Mouse (Mus musculus): Measurements from ENCODE around the gene Hadha. TPM values are rescaled to one million over a fixed set of nuclear protein-coding genes. Genes with fewer than 3 reads are reported as not detected.

Gene Hadha
- polyA plus RNA-seq, 1 experiment from 2014 or later = 213 TPM

DNA sequence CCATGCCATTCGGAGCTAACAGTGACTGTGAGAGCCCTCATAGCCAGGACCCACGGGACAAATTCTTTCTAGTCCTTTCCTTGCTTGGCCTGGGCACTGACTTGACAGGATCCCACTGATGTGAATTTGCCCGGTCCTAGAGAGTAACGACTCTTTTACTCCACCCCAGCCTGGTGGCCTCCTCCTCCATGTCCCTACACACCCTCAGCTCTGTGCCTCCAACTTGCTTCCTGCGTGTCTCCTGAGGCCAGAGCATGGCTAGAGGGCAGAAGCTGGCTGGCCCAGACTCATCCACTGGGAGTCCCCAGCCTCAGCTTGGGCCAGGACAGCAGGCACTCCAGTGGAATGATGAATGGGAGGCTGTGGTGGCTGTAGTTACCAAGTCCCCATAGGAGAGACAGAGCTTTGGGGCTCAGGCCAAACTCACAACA is 47.3 kb downstream of the Hadha start:
- TF ChIP-seq EP300 (optimal IDR thresholded peaks at IDR 0.05) (no peak), CTCF (IDR thresholded peaks at IDR 0.05; ENCODE audit: low read depth) (no peak)
- Histone ChIP-seq H3K9me3 (ENCODE audit: control insufficient read depth, low read length) (no peaks in the 10 kb centered on the region), H3K27ac (replicated peaks) (no peak overlapping the region), H3K27me3 (ENCODE audit: control insufficient read depth, insufficient read depth, low read length) (peaks cover 8% of the 10 kb centered on the region; the same call in 1 of the 2 replicates), H3K4me1 (replicated peaks; ENCODE audit: control insufficient read depth, insufficient read depth) (peaks cover 5% of the 10 kb centered on the region), H3K4me3 (ENCODE audit: low read depth, low read length) (no peak overlapping the region), H3K4me2 (replicated peaks; ENCODE audit: low read depth) (no peak overlapping the region), H3K36me3 (ENCODE audit: control insufficient read depth, insufficient read depth, low read length) (no peaks in the 10 kb centered on the region), H3K9ac (ENCODE audit: low read length) (no peak overlapping the region)
- ATAC-seq (ENCODE audit: low FRiP score, low TSS enrichment) (no peak), DNase-seq (ENCODE audit: low spot score) (no peak)
- WGBS = 33% methylated on average over 5 of the region's 5 CpGs

- DNase-seq (ENCODE audit: low spot score) (no peak), ATAC-seq (ENCODE audit: low FRiP score, low TSS enrichment) (no peak)
- H3K36me3 ChIP-seq (ENCODE audit: control insufficient read depth, insufficient read depth, low read length) = no peaks in the 10 kb centered on the region
- H3K4me2 ChIP-seq (replicated peaks; ENCODE audit: low read depth) = no peak overlapping the region
- H3K4me1 ChIP-seq (replicated peaks; ENCODE audit: control insufficient read depth, insufficient read depth) = peaks cover 5% of the 10 kb centered on the region
- H3K4me3 ChIP-seq (ENCODE audit: low read depth, low read length) = no peak overlapping the region
- no peak for TF ChIP-seq CTCF (IDR thresholded peaks at IDR 0.05; ENCODE audit: low read depth)
- TF ChIP-seq EP300 (optimal IDR thresholded peaks at IDR 0.05) = no peak
- 24% methylated on average over 7 of the region's 7 CpGs for WGBS
- H3K27me3 ChIP-seq (ENCODE audit: control insufficient read depth, insufficient read depth, low read length) = peaks cover 8% of the 10 kb centered on the region; the same call in 1 of the 2 replicates
- H3K9me3 ChIP-seq (ENCODE audit: control insufficient read depth, low read length) = no peaks in the 10 kb centered on the region
- H3K27ac ChIP-seq (replicated peaks) = no peak overlapping the region
- H3K9ac ChIP-seq (ENCODE audit: low read length) = no peak overlapping the region
Measured at GRCm38 (mm10) chr5:30107186-30107585, 47.8 kb downstream of the Hadha start.

- DNase-seq (ENCODE audit: low spot score) (no peak), ATAC-seq (ENCODE audit: low FRiP score, low TSS enrichment) (no peak)
- Histone ChIP-seq H3K9me3 (ENCODE audit: control insufficient read depth, low read length) (no peaks in the 10 kb centered on the region), H3K36me3 (ENCODE audit: control insufficient read depth, insufficient read depth, low read length) (no peaks in the 10 kb centered on the region), H3K4me3 (ENCODE audit: low read depth, low read length) (no peak overlapping the region), H3K4me2 (replicated peaks; ENCODE audit: low read depth) (no peak overlapping the region), H3K27me3 (ENCODE audit: control insufficient read depth, insufficient read depth, low read length) (peaks cover 8% of the 10 kb centered on the region; the same call in 1 of the 2 replicates), H3K9ac (ENCODE audit: low read length) (no peak overlapping the region), H3K4me1 (replicated peaks; ENCODE audit: control insufficient read depth, insufficient read depth) (peaks cover 5% of the 10 kb centered on the region), H3K27ac (replicated peaks) (no peak overlapping the region)
- TF ChIP-seq CTCF (IDR thresholded peaks at IDR 0.05; ENCODE audit: low read depth) = no peak
- TF ChIP-seq EP300 (optimal IDR thresholded peaks at IDR 0.05) = no peak
- 37% methylated on average over 2 of the region's 2 CpGs for WGBS
Measured at GRCm38 (mm10) chr5:30106756-30107155, 48.2 kb downstream of the Hadha start.

DNA sequence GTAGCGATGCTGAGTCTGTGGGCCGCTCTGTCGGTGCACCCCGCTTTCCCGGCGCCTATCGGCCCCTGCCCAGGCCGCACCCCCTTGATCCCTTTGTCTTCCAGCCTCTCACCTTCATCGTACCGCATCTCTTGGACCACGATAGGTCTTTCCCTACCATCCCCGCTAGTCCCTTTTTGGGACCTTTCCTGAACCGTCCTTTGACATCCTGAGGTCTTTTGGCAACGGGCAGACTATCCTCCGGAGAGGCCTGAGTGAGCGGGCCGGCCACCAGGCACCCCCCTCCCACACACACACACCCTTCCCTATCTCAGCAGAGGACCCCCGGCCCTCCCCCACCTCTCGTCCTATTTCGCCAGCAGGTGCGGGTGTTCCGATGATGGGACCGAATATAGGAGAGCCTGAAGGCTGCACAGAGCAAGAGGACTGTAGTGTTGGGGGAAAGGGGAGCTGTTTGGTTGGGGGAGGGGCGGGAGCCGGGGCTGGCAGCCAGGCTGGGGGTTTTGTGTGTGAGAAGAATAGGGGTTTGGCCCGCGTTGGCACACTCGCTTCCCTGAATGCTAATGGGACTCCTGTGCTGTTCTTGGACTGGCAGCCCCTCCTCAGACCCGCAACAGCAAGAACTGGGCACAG is 49.2 kb downstream of the Hadha start, which contains the start of gene 3110082J24Rik:
Gene 3110082J24Rik (minus strand): TSS at position 419 of the 633 bp plus-strand sequence.
- ATAC-seq (ENCODE audit: low FRiP score, low TSS enrichment) (no peak), DNase-seq (ENCODE audit: low spot score) (no peak)
- Histone ChIP-seq H3K9ac (ENCODE audit: low read length) (peak within 1 kb of the TSS; percentile 45; the same call in 1 of the 2 replicates), H3K4me3 (ENCODE audit: low read depth, low read length) (peak within 1 kb of the TSS; percentile 44), H3K36me3 (ENCODE audit: control insufficient read depth, insufficient read depth, low read length) (no peaks in the 10 kb centered on the region), H3K4me1 (replicated peaks; ENCODE audit: control insufficient read depth, insufficient read depth) (peaks cover 5% of the 10 kb centered on the region), H3K27me3 (ENCODE audit: control insufficient read depth, insufficient read depth, low read length) (peaks cover 4% of the 10 kb centered on the region; the same call in 1 of the 2 replicates), H3K27ac (replicated peaks) (no peak within 1 kb of the TSS), H3K4me2 (replicated peaks; ENCODE audit: low read depth) (peak within 1 kb of the TSS; percentile 77), H3K9me3 (ENCODE audit: control insufficient read depth, low read length) (no peaks in the 10 kb centered on the region)
- no peak for TF ChIP-seq CTCF (IDR thresholded peaks at IDR 0.05; ENCODE audit: low read depth)
- TF ChIP-seq EP300 (optimal IDR thresholded peaks at IDR 0.05) = no peak
- 6% methylated on average over 29 of the region's 29 CpGs for WGBS

- Histone ChIP-seq H3K27ac (replicated peaks) (no peak within 1 kb of the TSS), H3K9ac (ENCODE audit: low read length) (peak within 1 kb of the TSS; percentile 45; the same call in 1 of the 2 replicates), H3K4me1 (replicated peaks; ENCODE audit: control insufficient read depth, insufficient read depth) (peaks cover 5% of the 10 kb centered on the region), H3K4me3 (ENCODE audit: low read depth, low read length) (peak within 1 kb of the TSS; percentile 44), H3K36me3 (ENCODE audit: control insufficient read depth, insufficient read depth, low read length) (no peaks in the 10 kb centered on the region), H3K4me2 (replicated peaks; ENCODE audit: low read depth) (peak within 1 kb of the TSS; percentile 77), H3K9me3 (ENCODE audit: control insufficient read depth, low read length) (no peaks in the 10 kb centered on the region), H3K27me3 (ENCODE audit: control insufficient read depth, insufficient read depth, low read length) (peaks cover 4% of the 10 kb centered on the region; the same call in 1 of the 2 replicates)
- ATAC-seq (ENCODE audit: low FRiP score, low TSS enrichment) (0 out of 2 replicates have a peak, but pooled peaks have one; percentile 27), DNase-seq (ENCODE audit: low spot score) (no peak)
- no peak for TF ChIP-seq EP300 (optimal IDR thresholded peaks at IDR 0.05)
- TF ChIP-seq CTCF (IDR thresholded peaks at IDR 0.05; ENCODE audit: low read depth) = no peak
- 1% methylated on average over 48 of the region's 65 CpGs for WGBS
Measured at GRCm38 (mm10) chr5:30104841-30105667, 49.9 kb downstream of the Hadha start, which contains the start of gene Garem2. Garem2 (plus strand) TSS chr5:30105161.
